Mouse (Mus musculus) CH12.LX (cell line): ENCODE measurements around the gene Wdr90. TPM values are rescaled to one million over a fixed set of nuclear protein-coding genes. Genes with fewer than 3 reads are reported as not detected.

ENCODE experiments used
- DNase-seq: peaks from one replicate; pipeline ENCODE4 v3.0.0-alpha.2; 2013; ENCODE audit errors: extremely low read depth
- H3K27ac ChIP-seq: 2 replicates; pipeline ENCODE4 v1.5.1; 2012; ENCODE audit warnings: low read depth, mild to moderate bottlenecking, control low read depth, moderate library complexity; ENCODE audit not compliant: insufficient read depth
- H3K27me3 ChIP-seq: replicated peaks from 2 replicates; pipeline ENCODE3; 2012; ENCODE audit warnings: inconsistent platforms
- H3K36me3 ChIP-seq, 2 experiments: replicated peaks in 1 of 2; 2 replicates each; pipeline versions ENCODE3 to v1.6.1; 2012; ENCODE audit warnings: inconsistent platforms in 1 of 2, low read length in 1 of 2, mild to moderate bottlenecking in 1 of 2, mixed read lengths in 1 of 2, moderate library complexity in 1 of 2; ENCODE audit not compliant: control insufficient read depth in 1 of 2, insufficient read depth in 1 of 2
- H3K4me1 ChIP-seq, 2 experiments: 2 replicates each; pipeline ENCODE4 v1.6.1; 2012; ENCODE audit warnings: inconsistent platforms in 1 of 2, moderate library complexity in 1 of 2; ENCODE audit not compliant: insufficient read depth in 2 of 2, control insufficient read depth in 1 of 2
- H3K4me2 ChIP-seq: 2 replicates; pipeline ENCODE4 v1.6.1; 2012; ENCODE audit warnings: low read depth, mild to moderate bottlenecking, control low read depth; ENCODE audit not compliant: poor library complexity, insufficient read depth, severe bottlenecking
- H3K4me3 ChIP-seq, 3 experiments: fragments of 150-350 bp in 1 of 3; sonication (generic) in 1 of 3; replicated peaks in 1 of 3; 2 replicates each; pipeline versions ENCODE3 to v1.5.1; 2011 to 2012; ENCODE audit warnings: low read depth in 2 of 3, low read length in 2 of 3, mild to moderate bottlenecking in 2 of 3, moderate library complexity in 2 of 3, control low read depth in 1 of 3, improper control_type of control experiment in 1 of 3, inconsistent platforms in 1 of 3, mixed read lengths in 1 of 3; ENCODE audit not compliant: poor library complexity in 1 of 3
- H3K79me2 ChIP-seq: replicated peaks from 2 replicates; pipeline ENCODE4 v1.6.1; 2012; ENCODE audit warnings: mild to moderate bottlenecking, moderate library complexity; ENCODE audit not compliant: control insufficient read depth, poor library complexity, insufficient read depth, severe bottlenecking; ENCODE audit errors: extremely low read depth
- H3K9ac ChIP-seq: 2 replicates; pipeline ENCODE4 v1.6.1; 2012; ENCODE audit warnings: low read depth, mild to moderate bottlenecking, control low read depth, moderate library complexity; ENCODE audit not compliant: insufficient read depth
- H3K9me3 ChIP-seq: replicated peaks from 2 replicates; pipeline ENCODE3; 2012; ENCODE audit warnings: low read length, inconsistent platforms, mixed read lengths
- CHD2 ChIP-seq: IDR thresholded peaks from 2 replicates; pipeline ENCODE4 v1.6.1; 2011; ENCODE audit warnings: low read length, improper control_type of control experiment
- CTCF ChIP-seq, 2 experiments: IDR thresholded peaks in 1 of 2; conservative IDR thresholded peaks in 1 of 2; 2 replicates each; pipeline ENCODE4 v1.5.1; 2011 to 2012; ENCODE audit warnings: low read depth in 2 of 2, low read length in 2 of 2, improper control_type of control experiment in 1 of 2, inconsistent platforms in 1 of 2, mild to moderate bottlenecking in 1 of 2, moderate library complexity in 1 of 2
- E2F4 ChIP-seq: IDR thresholded peaks from 2 replicates; pipeline ENCODE4 v1.6.1; 2011; ENCODE audit warnings: low read depth, low read length, improper control_type of control experiment; ENCODE audit not compliant: insufficient replicate concordance
- ELF1 ChIP-seq: IDR thresholded peaks from 2 replicates; pipeline ENCODE4 v1.6.1; 2014; ENCODE audit warnings: low read depth, mild to moderate bottlenecking, inconsistent platforms, low read length, improper control_type of control experiment
- HCFC1 ChIP-seq: IDR thresholded peaks from 2 replicates; pipeline ENCODE4 v1.6.1; 2012; ENCODE audit warnings: low read depth, mild to moderate bottlenecking, inconsistent platforms, low read length, improper control_type of control experiment
- JUN ChIP-seq: IDR thresholded peaks from 2 replicates; pipeline ENCODE4 v1.6.1; 2011; ENCODE audit warnings: low read depth, mild to moderate bottlenecking, low read length, improper control_type of control experiment, moderate library complexity; ENCODE audit not compliant: insufficient read depth
- KAT2A ChIP-seq: IDR thresholded peaks from 2 replicates; pipeline ENCODE4 v1.6.1; 2012; ENCODE audit warnings: low read length, improper control_type of control experiment, inconsistent platforms; ENCODE audit not compliant: insufficient replicate concordance
- MAFK ChIP-seq: IDR thresholded peaks from 2 replicates; pipeline ENCODE4 v1.6.1; 2011; ENCODE audit warnings: low read length, improper control_type of control experiment; ENCODE audit not compliant: insufficient replicate concordance
- MAZ ChIP-seq: IDR thresholded peaks from 2 replicates; pipeline ENCODE4 v1.6.1; 2012; ENCODE audit warnings: low read depth, mild to moderate bottlenecking, inconsistent platforms, low read length, improper control_type of control experiment, moderate library complexity
- MEF2A ChIP-seq: IDR thresholded peaks from 2 replicates; pipeline ENCODE4 v1.6.1; 2014; ENCODE audit warnings: low read depth, mild to moderate bottlenecking, inconsistent platforms, low read length, improper control_type of control experiment, borderline replicate concordance
- NELFE ChIP-seq: IDR thresholded peaks from 2 replicates; pipeline ENCODE4 v1.6.1; 2011; ENCODE audit warnings: low read depth, low read length, improper control_type of control experiment
- NRF1 ChIP-seq: IDR thresholded peaks from 2 replicates; pipeline ENCODE4 v1.6.1; 2014; ENCODE audit warnings: low read depth, mild to moderate bottlenecking, inconsistent platforms, low read length, improper control_type of control experiment, moderate library complexity
- PAX5 ChIP-seq: IDR thresholded peaks from 2 replicates; pipeline ENCODE4 v1.6.1; 2012; ENCODE audit warnings: low read length, inconsistent platforms, mixed read lengths
- POLR2A ChIP-seq: IDR thresholded peaks from 2 replicates; pipeline ENCODE4 v1.6.1; 2011; ENCODE audit warnings: low read depth, mild to moderate bottlenecking, improper control_type of control experiment, low read length
- POLR2AphosphoS2 ChIP-seq: IDR thresholded peaks from 2 replicates; pipeline ENCODE4 v1.6.1; 2011; ENCODE audit warnings: low read depth, low read length, improper control_type of control experiment
- RAD21 ChIP-seq: IDR thresholded peaks from 2 replicates; pipeline ENCODE4 v1.6.1; 2011; ENCODE audit warnings: low read depth, mild to moderate bottlenecking, low read length, improper control_type of control experiment, moderate library complexity
- SIN3A ChIP-seq: IDR thresholded peaks from 2 replicates; pipeline ENCODE4 v1.6.1; 2012; ENCODE audit warnings: low read length, improper control_type of control experiment, inconsistent platforms
- TBP ChIP-seq: conservative IDR thresholded peaks from 2 replicates; pipeline ENCODE4 v1.6.1; 2011; ENCODE audit warnings: low read depth, low read length, improper control_type of control experiment
- UBTF ChIP-seq: IDR thresholded peaks from 2 replicates; pipeline ENCODE4 v1.6.1; 2012; ENCODE audit warnings: low read depth, mild to moderate bottlenecking, inconsistent platforms, low read length, improper control_type of control experiment, moderate library complexity
- USF1 ChIP-seq: IDR thresholded peaks from 2 replicates; pipeline ENCODE4 v1.6.1; 2014; ENCODE audit warnings: low read depth, mild to moderate bottlenecking, inconsistent platforms, low read length, improper control_type of control experiment
- USF2 ChIP-seq: conservative IDR thresholded peaks from 2 replicates; pipeline ENCODE4 v1.6.1; 2011; ENCODE audit warnings: low read depth, low read length, improper control_type of control experiment
- ZKSCAN1 ChIP-seq: IDR thresholded peaks from 2 replicates; pipeline ENCODE4 v1.6.1; 2012; ENCODE audit warnings: low read depth, inconsistent platforms, low read length, improper control_type of control experiment, borderline replicate concordance
- ZMIZ1 ChIP-seq: IDR thresholded peaks from 2 replicates; pipeline ENCODE4 v1.6.1; 2012; ENCODE audit warnings: low read depth, mild to moderate bottlenecking, inconsistent platforms, low read length, improper control_type of control experiment
- ZNF384 ChIP-seq: IDR thresholded peaks from 2 replicates; pipeline ENCODE4 v1.6.1; 2012; ENCODE audit warnings: low read depth, low read length, improper control_type of control experiment, inconsistent platforms
- dilution Hi-C: fragments of 300-500 bp; cut with MboI; formaldehyde crosslinking; loops from 2 replicates; pipeline ENCODE4 v1.14.3; 2020; ENCODE audit warnings: low sequenced_read_pairs; ENCODE audit not compliant: extremely low pct_unique_long_range_greater_than_20kb, extremely low pct_ligation_motif_present
- in situ Hi-C: fragments of 300-500 bp; cut with MboI; formaldehyde crosslinking; loops from 3 replicates; pipeline ENCODE4 v1.14.3; 2019; ENCODE audit warnings: low sequenced_read_pairs, low pct_ligation_motif_present, low pct_unique_long_range_greater_than_20kb, mixed read lengths
- polyA plus RNA-seq: library from polyadenylated mRNA; unstranded; fragments of >175 nt; gene quantifications from 2 replicates; pipeline ENCODE4 v1.2.1, GENCODE M21; 2012; ENCODE audit warnings: low read depth; ENCODE audit not compliant: insufficient read length
- total RNA-seq, 2 experiments: library from RNA; depleted of rRNA; stranded (reverse); fragments of 300-350 nt in 1 of 2; fragments of >200 nt in 1 of 2; gene quantifications; 2 replicates each; pipeline ENCODE4 v1.2.3; 2012 to 2014

Wdr90 gene
- total and polyA plus RNA-seq, 3 experiments, result 16.0 to 38.0 (median 23.8) TPM

GRCm38 (mm10) chr17:25827546-25828222 is 33.6 kb downstream of the Wdr90 start:
- Histone ChIP-seq H3K79me2 (peaks cover 14% of the 10 kb centered on the region), H3K36me3 (peaks cover 49 to 70% of the 10 kb centered on the region in 2 experiments), H3K4me1 (peaks cover 26 to 59% of the 10 kb centered on the region in 2 experiments), H3K9me3 (no peaks in the 10 kb centered on the region), H3K27ac (no peak overlapping the region), H3K27me3 (peaks cover 1% of the 10 kb centered on the region), H3K4me2 (no peak overlapping the region), H3K9ac (no peak overlapping the region), H3K4me3 (no peak overlapping the region)
- no peak for DNase-seq
- dilution Hi-C loops, result no loop called here
- TF ChIP-seq E2F4 (no peak), CTCF (conservative IDR thresholded peaks at IDR 0.05 in 1 of 2, IDR thresholded peaks at IDR 0.05 in 1 of 2; ENCODE audit: low read depth in 2 of 2, low read length in 2 of 2) (no peak), ZKSCAN1 (no peak), TBP (no peak), RAD21 (no peak)
- in situ Hi-C loops, result no loop called here

GRCm38 (mm10) chr17:25827011-25827410 is 34.3 kb downstream of the Wdr90 start:
- in situ Hi-C loops, result no loop called here
- dilution Hi-C loops, result no loop called here

GRCm38 (mm10) chr17:25825984-25826570 is 35.2 kb downstream of the Wdr90 start:
- DNase-seq, result no peak
- peaks cover 43 to 61% of the 10 kb centered on the region in 2 experiments for H3K36me3 ChIP-seq
- in situ Hi-C loops, result no loop called here
- H3K79me2 ChIP-seq, result peaks cover under 1% of the 10 kb centered on the region; the same call in 1 of the 2 replicates
- TF ChIP-seq MAZ (no peak), MEF2A (no peak), E2F4 (no peak), UBTF (no peak), CTCF (conservative IDR thresholded peaks at IDR 0.05 in 1 of 2, IDR thresholded peaks at IDR 0.05 in 1 of 2; ENCODE audit: low read depth in 2 of 2, low read length in 2 of 2) (no peak), JUN (no peak), PAX5 (no peak), NELFE (no peak), USF2 (no peak), POLR2A (no peak), POLR2AphosphoS2 (no peak), SIN3A (no peak), HCFC1 (no peak), KAT2A (no peak), ZNF384 (no peak), NRF1 (no peak)
- H3K9me3 ChIP-seq, result no peaks in the 10 kb centered on the region
- peaks cover 14% of the 10 kb centered on the region for H3K27me3 ChIP-seq
- no peak overlapping the region for H3K4me2 ChIP-seq
- no peak overlapping the region for H3K27ac ChIP-seq
- no peak overlapping the region for H3K4me3 ChIP-seq
- dilution Hi-C loops, result no loop called here
- no peak overlapping the region for H3K9ac ChIP-seq
- H3K4me1 ChIP-seq, result peaks cover 19 to 49% of the 10 kb centered on the region in 2 experiments

More at GRCm38 (mm10) chr17:25827011-25827410, 34.3 kb downstream of the Wdr90 start:
- Histone ChIP-seq H3K9ac (no peak overlapping the region), H3K36me3 (peaks cover 49 to 70% of the 10 kb centered on the region in 2 experiments), H3K9me3 (no peaks in the 10 kb centered on the region)
- no peak for DNase-seq
- TF ChIP-seq ZMIZ1, result no peak
- TF ChIP-seq E2F4, result no peak
- no peak for TF ChIP-seq MAFK
- TF ChIP-seq USF1, result no peak
- no peak for TF ChIP-seq ELF1
- no peak for TF ChIP-seq CHD2
- no peak for TF ChIP-seq HCFC1
- TF ChIP-seq, all 38 proteins: peak for 0
- peaks cover 26 to 59% of the 10 kb centered on the region in 2 experiments for H3K4me1 ChIP-seq
- no peak overlapping the region for H3K4me2 ChIP-seq
- peaks cover 8% of the 10 kb centered on the region for H3K27me3 ChIP-seq
- H3K27ac ChIP-seq, result no peak overlapping the region
- H3K4me3 ChIP-seq, result no peak overlapping the region
- peaks cover 9% of the 10 kb centered on the region for H3K79me2 ChIP-seq
